Mouse (Mus musculus): Measurements from ENCODE around the gene Wfdc12. TPM values are rescaled to one million over a fixed set of nuclear protein-coding genes. Genes with fewer than 3 reads are reported as not detected.
A peak's percentile ranks its signal among the peaks of the same experiment; 100 is the strongest.

Wfdc12 gene
- polyA plus RNA-seq, 1 experiment from 2014 or later: not detected

- H3K27ac ChIP-seq (ENCODE audit: low read length): no peak overlapping the region
- H3K4me1 ChIP-seq (ENCODE audit: control insufficient read depth, insufficient read depth, low read length): no peaks in the 10 kb centered on the region
- 92% methylated on average over 12 of the region's 12 CpGs for WGBS
- no peak overlapping the region for H3K9ac ChIP-seq (ENCODE audit: low read depth, low read length)
- H3K36me3 ChIP-seq (ENCODE audit: control insufficient read depth, insufficient read depth, low read length): no peaks in the 10 kb centered on the region
- ATAC-seq: no peak
- no peaks in the 10 kb centered on the region for H3K27me3 ChIP-seq (replicated peaks; ENCODE audit: control insufficient read depth, insufficient read depth, low read length)
- H3K9me3 ChIP-seq (ENCODE audit: control insufficient read depth, low read length): no peaks in the 10 kb centered on the region
- no peak overlapping the region for H3K4me3 ChIP-seq (ENCODE audit: low read length)
- no peak overlapping the region for H3K4me2 ChIP-seq (ENCODE audit: low read depth, low read length)
Measured at GRCm38 (mm10) chr2:164146556-164146955, 43.9 kb downstream of the Wfdc12 start.

- Histone ChIP-seq H3K27ac (ENCODE audit: low read length) (no peak overlapping the region), H3K4me3 (ENCODE audit: low read length) (no peak overlapping the region), H3K4me1 (ENCODE audit: control insufficient read depth, insufficient read depth, low read length) (0 out of 2 replicates have a peak, but pooled peaks cover 5% of the 10 kb centered on the region), H3K9me3 (ENCODE audit: control insufficient read depth, low read length) (no peaks in the 10 kb centered on the region), H3K27me3 (replicated peaks; ENCODE audit: control insufficient read depth, insufficient read depth, low read length) (no peaks in the 10 kb centered on the region), H3K4me2 (ENCODE audit: low read depth, low read length) (no peak overlapping the region), H3K36me3 (ENCODE audit: control insufficient read depth, insufficient read depth, low read length) (no peaks in the 10 kb centered on the region), H3K9ac (ENCODE audit: low read depth, low read length) (no peak overlapping the region)
- 75% methylated on average over 10 of the region's 10 CpGs for WGBS
- peak; percentile 34; the same call in 1 of the 2 replicates for ATAC-seq
Measured at GRCm38 (mm10) chr2:164144541-164144940, 45.9 kb downstream of the Wfdc12 start.

GRCm38 (mm10) chr2:164144025-164144424 is 46.4 kb downstream of the Wfdc12 start:
- 0 out of 2 replicates have a peak, but pooled peaks cover 5% of the 10 kb centered on the region for H3K4me1 ChIP-seq (ENCODE audit: control insufficient read depth, insufficient read depth, low read length)
- H3K9me3 ChIP-seq (ENCODE audit: control insufficient read depth, low read length): no peaks in the 10 kb centered on the region
- peak; percentile 67 for ATAC-seq
- H3K9ac ChIP-seq (ENCODE audit: low read depth, low read length): no peak overlapping the region
- H3K36me3 ChIP-seq (ENCODE audit: control insufficient read depth, insufficient read depth, low read length): no peaks in the 10 kb centered on the region
- H3K4me2 ChIP-seq (ENCODE audit: low read depth, low read length): no peak overlapping the region
- no peak overlapping the region for H3K4me3 ChIP-seq (ENCODE audit: low read length)
- H3K27ac ChIP-seq (ENCODE audit: low read length): no peak overlapping the region
- no peaks in the 10 kb centered on the region for H3K27me3 ChIP-seq (replicated peaks; ENCODE audit: control insufficient read depth, insufficient read depth, low read length)
- WGBS: 65% methylated on average over 6 of the region's 6 CpGs

GRCm38 (mm10) chr2:164142021-164142420 is 48.4 kb downstream of the Wfdc12 start:
- Histone ChIP-seq H3K36me3 (ENCODE audit: control insufficient read depth, insufficient read depth, low read length) (no peaks in the 10 kb centered on the region), H3K9me3 (ENCODE audit: control insufficient read depth, low read length) (no peaks in the 10 kb centered on the region), H3K4me2 (ENCODE audit: low read depth, low read length) (no peak overlapping the region), H3K27me3 (replicated peaks; ENCODE audit: control insufficient read depth, insufficient read depth, low read length) (no peaks in the 10 kb centered on the region), H3K4me1 (ENCODE audit: control insufficient read depth, insufficient read depth, low read length) (peaks cover 7% of the 10 kb centered on the region; the same call in 1 of the 2 replicates), H3K4me3 (ENCODE audit: low read length) (no peak overlapping the region), H3K9ac (ENCODE audit: low read depth, low read length) (no peak overlapping the region), H3K27ac (ENCODE audit: low read length) (no peak overlapping the region)
- WGBS: 62% methylated on average over 10 of the region's 10 CpGs
- ATAC-seq: no peak

Other genes with a start within 250 kb of the Wfdc12 start
- gene Ywhab, start 195.6 kb downstream of the Wfdc12 start, polyA plus RNA-seq (2015; fragmentation: Nextera tagmentation; extraction: Ambion mirVana): 233 and 238 TPM in 2 replicates
- 0.89 and 1.5 TPM in 2 replicates for gene Pabpc1l, start 165.2 kb downstream of the Wfdc12 start, polyA plus RNA-seq (2015; fragmentation: Nextera tagmentation; extraction: Ambion mirVana)
- 18.1 and 18.4 TPM in 2 replicates for gene Stk4, start 120.3 kb downstream of the Wfdc12 start, polyA plus RNA-seq (2015; fragmentation: Nextera tagmentation; extraction: Ambion mirVana)
- gene Tomm34, start 119.4 kb downstream of the Wfdc12 start, polyA plus RNA-seq (2015; fragmentation: Nextera tagmentation; extraction: Ambion mirVana): 55.6 and 57.5 TPM in 2 replicates
- 0.22 and 0.45 TPM in 2 replicates for gene Kcns1, start 19.5 kb downstream of the Wfdc12 start, polyA plus RNA-seq (2015; fragmentation: Nextera tagmentation; extraction: Ambion mirVana)
- gene Wfdc5, start 7.9 kb downstream of the Wfdc12 start, polyA plus RNA-seq (2015; fragmentation: Nextera tagmentation; extraction: Ambion mirVana): not detected in 2 replicates
- not detected in 2 replicates for gene Wfdc15a, start 9.5 kb upstream of the Wfdc12 start, polyA plus RNA-seq (2015; fragmentation: Nextera tagmentation; extraction: Ambion mirVana)
- gene Wfdc15b, start 31.1 kb upstream of the Wfdc12 start, polyA plus RNA-seq (2015; fragmentation: Nextera tagmentation; extraction: Ambion mirVana): 19.6 and 23.4 TPM in 2 replicates
- not detected in 2 replicates for gene Svs2, start 47.9 kb upstream of the Wfdc12 start, polyA plus RNA-seq (2015; fragmentation: Nextera tagmentation; extraction: Ambion mirVana)
- gene Svs3b, start 66.0 kb upstream of the Wfdc12 start, polyA plus RNA-seq (2015; fragmentation: Nextera tagmentation; extraction: Ambion mirVana): not detected in 2 replicates
- not detected in 2 replicates for gene Svs4, start 87.9 kb upstream of the Wfdc12 start, polyA plus RNA-seq (2015; fragmentation: Nextera tagmentation; extraction: Ambion mirVana)
- gene Svs3a, start 98.7 kb upstream of the Wfdc12 start, polyA plus RNA-seq (2015; fragmentation: Nextera tagmentation; extraction: Ambion mirVana): not detected in 2 replicates
- gene Svs6, start 126.1 kb upstream of the Wfdc12 start, polyA plus RNA-seq (2015; fragmentation: Nextera tagmentation; extraction: Ambion mirVana): not detected in 2 replicates
- gene Svs5, start 142.1 kb upstream of the Wfdc12 start, polyA plus RNA-seq (2015; fragmentation: Nextera tagmentation; extraction: Ambion mirVana): not detected in 2 replicates
- gene Slpi, start 198.5 kb upstream of the Wfdc12 start, polyA plus RNA-seq (2015; fragmentation: Nextera tagmentation; extraction: Ambion mirVana): 2.3 and 2.7 TPM in 2 replicates
- 25.1 and 25.4 TPM in 2 replicates for gene Rbpjl, start 212.5 kb upstream of the Wfdc12 start, polyA plus RNA-seq (2015; fragmentation: Nextera tagmentation; extraction: Ambion mirVana)
- 8.3 and 9.0 TPM in 2 replicates for gene Matn4, start 214.6 kb upstream of the Wfdc12 start, polyA plus RNA-seq (2015; fragmentation: Nextera tagmentation; extraction: Ambion mirVana)

All from intestine, embryonic 16.5 days (tissue).